Mouse (Mus musculus) midbrain, embryonic 13.5 days (tissue): ENCODE results near the gene Nodal. TPM values are rescaled to one million over a fixed set of nuclear protein-coding genes. Genes with fewer than 3 reads are reported as not detected.

Experiments
- ATAC-seq: fragments of 200-750 bp; cut with Nextera tagmentation; 2 replicates; pipeline ENCODE4 v1.8.0; 2017; ENCODE audit warnings: mild to moderate bottlenecking, moderate TSS enrichment, moderate library complexity
- H3K27ac ChIP-seq: fragments of 300-500 bp; sonication (generic); 2 replicates; pipeline ENCODE4 v1.5.1; 2015; ENCODE audit warnings: inconsistent platforms, mild to moderate bottlenecking, moderate library complexity
- H3K27me3 ChIP-seq: fragments of 300-500 bp; sonication (generic); 2 replicates; pipeline ENCODE4 v1.6.1; 2015; ENCODE audit warnings: mild to moderate bottlenecking, inconsistent platforms
- H3K36me3 ChIP-seq: fragments of 300-500 bp; sonication (generic); 2 replicates; pipeline ENCODE4 v1.6.1; 2015; ENCODE audit warnings: mild to moderate bottlenecking, inconsistent platforms
- H3K4me1 ChIP-seq: fragments of 300-500 bp; sonication (generic); replicated peaks from 2 replicates; pipeline ENCODE4 v1.6.1; 2015; ENCODE audit warnings: inconsistent platforms
- H3K4me2 ChIP-seq: fragments of 300-500 bp; sonication (generic); replicated peaks from 2 replicates; pipeline ENCODE4 v1.6.1; 2015; ENCODE audit warnings: moderate library complexity, mild to moderate bottlenecking, inconsistent platforms
- H3K4me3 ChIP-seq: fragments of 300-500 bp; sonication (generic); replicated peaks from 2 replicates; pipeline ENCODE4 v1.5.1; 2015; ENCODE audit warnings: mild to moderate bottlenecking, inconsistent platforms
- H3K9ac ChIP-seq: fragments of 300-500 bp; sonication (generic); replicated peaks from 2 replicates; pipeline ENCODE4 v1.6.1; 2015; ENCODE audit warnings: mild to moderate bottlenecking, inconsistent platforms
- H3K9me3 ChIP-seq: fragments of 300-500 bp; sonication (generic); 2 replicates; pipeline ENCODE4 v1.6.1; 2016; ENCODE audit warnings: mild to moderate bottlenecking, inconsistent platforms
- WGBS: fragments of 180-500 bp; shearing (Covaris S2); methylation state at CpG from one replicate; pipeline ENCODE4 v1.1.7; 2015; 5-methylcytosine and 5-hydroxymethylcytosine counted together
- polyA plus RNA-seq: library from polyadenylated mRNA; unstranded; fragments of >200 nt; fragmentation: Nextera tagmentation; extraction: Ambion mirVana; gene quantifications from 2 replicates; pipeline ENCODE4 v1.2.1, GENCODE M21; 2015

Gene Nodal
- not detected in 2 replicates for polyA plus RNA-seq

DNA sequence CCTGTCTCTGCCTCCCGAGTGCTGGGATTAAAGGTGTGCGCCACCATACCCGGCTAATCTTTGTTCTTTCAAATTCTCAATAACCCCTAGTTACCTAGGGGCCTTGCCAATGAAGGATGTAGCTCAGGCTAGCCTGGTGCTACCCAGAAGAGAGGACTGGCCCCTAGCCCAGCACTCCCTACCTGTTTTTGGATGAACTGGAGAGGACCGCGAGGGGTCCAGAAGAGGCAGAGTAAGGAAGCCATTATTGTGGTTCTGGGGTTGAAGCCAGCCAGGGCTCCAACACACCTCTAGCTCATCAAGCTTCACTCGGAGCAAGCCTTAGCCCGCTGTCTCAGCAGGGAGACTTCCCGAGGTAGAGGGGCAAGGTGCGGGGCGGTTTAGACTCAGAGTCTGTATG, at the start of gene Nodal:
TSS of gene Nodal (plus strand) at position 301 of the 400 bp plus-strand sequence.
- Histone ChIP-seq H3K4me3 (peak within 1 kb of the TSS; percentile 47), H3K36me3 (no peaks in the 10 kb centered on the region), H3K27me3 (peaks cover 55% of the 10 kb centered on the region), H3K27ac (no peak within 1 kb of the TSS), H3K9ac (peak within 1 kb of the TSS; percentile 59), H3K9me3 (no peaks in the 10 kb centered on the region), H3K4me1 (peaks cover 12% of the 10 kb centered on the region), H3K4me2 (peak within 1 kb of the TSS; percentile 79)
- peak; percentile 41; the same call in 1 of the 2 replicates for ATAC-seq
- WGBS: 28% methylated on average over 10 of the region's 10 CpGs

DNA sequence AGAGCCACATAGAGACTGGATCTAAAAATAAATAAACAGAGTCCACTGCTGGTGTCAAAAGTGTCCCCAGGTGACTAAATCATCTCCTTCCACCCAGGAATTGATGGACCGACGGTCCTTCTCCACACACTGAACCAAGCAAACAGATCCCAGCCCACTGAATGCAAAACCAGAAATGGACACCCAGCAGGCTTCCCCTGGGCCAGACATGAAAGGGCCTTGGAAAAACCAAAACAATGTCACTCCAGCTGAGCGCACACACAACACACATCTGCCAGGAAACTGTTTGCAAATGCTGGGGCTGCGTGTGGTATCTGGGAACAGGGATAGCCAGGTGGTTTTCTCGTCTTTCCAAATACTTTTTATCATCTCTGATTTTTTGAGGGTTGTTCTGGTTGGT, 48.0 kb upstream of the Nodal start:
- Histone ChIP-seq H3K4me1 (no peaks in the 10 kb centered on the region), H3K27ac (no peak overlapping the region), H3K9ac (no peak overlapping the region), H3K4me2 (no peak overlapping the region), H3K4me3 (no peak overlapping the region), H3K9me3 (0 out of 2 replicates have a peak, but pooled peaks cover 3% of the 10 kb centered on the region), H3K27me3 (no peaks in the 10 kb centered on the region), H3K36me3 (no peaks in the 10 kb centered on the region)
- WGBS: 62% methylated on average over 5 of the region's 5 CpGs
- ATAC-seq: no peak

DNA sequence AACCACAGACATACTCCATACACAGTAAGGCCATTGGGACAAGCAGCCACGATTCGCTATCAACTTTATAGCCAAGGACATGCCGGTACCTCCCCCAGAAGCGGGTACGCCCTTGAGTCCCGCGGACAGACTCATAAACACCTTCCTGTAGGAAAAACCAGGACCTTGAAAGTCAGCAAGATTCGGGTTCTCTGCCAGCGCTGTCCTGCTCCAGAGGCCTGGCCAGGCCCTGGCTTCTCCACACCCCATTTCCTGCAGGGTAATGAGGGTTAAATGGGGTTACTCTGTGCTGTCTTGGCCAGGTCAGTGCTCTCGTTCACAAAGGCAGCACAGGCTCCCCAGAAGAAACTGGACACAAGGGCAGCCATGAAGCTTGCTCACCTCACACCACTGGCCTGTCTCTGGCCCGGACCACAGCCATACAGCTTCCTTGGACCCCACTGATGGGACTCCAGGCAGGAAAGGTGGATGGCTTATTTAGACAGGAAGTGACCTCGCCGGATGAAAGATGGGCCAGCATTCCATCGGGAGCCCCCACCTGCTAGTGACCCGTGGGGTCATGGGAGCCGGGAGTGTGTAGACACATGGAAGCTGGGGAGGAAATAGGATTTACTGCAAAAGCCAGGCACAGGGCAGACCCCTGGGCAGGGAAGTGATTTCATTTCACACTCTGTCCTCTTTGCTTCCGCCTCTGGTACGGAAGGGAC, 47.3 kb upstream of the Nodal start:
- Histone ChIP-seq H3K4me2 (no peak overlapping the region), H3K27ac (no peak overlapping the region), H3K9ac (no peak overlapping the region), H3K27me3 (no peaks in the 10 kb centered on the region), H3K4me1 (no peaks in the 10 kb centered on the region), H3K9me3 (0 out of 2 replicates have a peak, but pooled peaks cover 3% of the 10 kb centered on the region), H3K36me3 (no peaks in the 10 kb centered on the region), H3K4me3 (no peak overlapping the region)
- ATAC-seq: no peak
- 77% methylated on average over 18 of the region's 18 CpGs for WGBS

DNA sequence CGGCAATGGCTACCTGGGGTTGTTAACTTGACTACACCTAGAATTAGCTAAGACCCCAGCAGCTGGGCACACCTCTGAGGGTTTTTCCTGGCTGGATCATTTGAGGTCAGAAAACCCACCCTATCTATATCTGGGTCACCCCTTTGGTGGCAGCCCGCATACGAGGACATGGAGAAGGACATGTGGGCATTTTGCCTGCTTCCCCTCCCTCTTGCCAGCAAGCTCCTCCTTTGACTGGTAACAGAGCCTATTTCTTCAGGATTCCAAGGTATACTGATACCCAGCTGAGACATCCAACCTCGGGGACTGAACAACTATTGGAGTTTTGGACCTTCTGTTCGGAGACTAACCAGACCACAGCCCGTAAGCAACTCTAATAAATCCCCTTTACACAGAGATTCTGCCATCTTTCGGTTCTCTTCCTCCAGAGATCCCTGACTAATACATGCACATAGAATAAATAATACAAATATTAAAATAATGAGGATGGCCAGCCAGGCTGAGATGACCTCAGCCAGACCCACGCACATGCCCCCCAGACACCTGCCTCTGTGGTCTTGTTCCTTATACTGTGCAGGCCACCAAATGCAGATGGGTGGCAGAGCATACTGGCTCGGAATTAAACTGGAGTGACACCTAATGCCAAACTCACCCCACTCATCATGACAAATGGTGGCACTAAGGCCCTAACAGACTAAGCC, 45.7 kb upstream of the Nodal start:
- no peak overlapping the region for H3K27ac ChIP-seq
- 82% methylated on average over 9 of the region's 9 CpGs for WGBS
- H3K9ac ChIP-seq: no peak overlapping the region
- H3K4me3 ChIP-seq: no peak overlapping the region
- H3K4me2 ChIP-seq: no peak overlapping the region
- H3K9me3 ChIP-seq: 0 out of 2 replicates have a peak, but pooled peaks cover 3% of the 10 kb centered on the region
- ATAC-seq: no peak
- no peaks in the 10 kb centered on the region for H3K36me3 ChIP-seq
- H3K4me1 ChIP-seq: no peaks in the 10 kb centered on the region
- no peaks in the 10 kb centered on the region for H3K27me3 ChIP-seq

DNA sequence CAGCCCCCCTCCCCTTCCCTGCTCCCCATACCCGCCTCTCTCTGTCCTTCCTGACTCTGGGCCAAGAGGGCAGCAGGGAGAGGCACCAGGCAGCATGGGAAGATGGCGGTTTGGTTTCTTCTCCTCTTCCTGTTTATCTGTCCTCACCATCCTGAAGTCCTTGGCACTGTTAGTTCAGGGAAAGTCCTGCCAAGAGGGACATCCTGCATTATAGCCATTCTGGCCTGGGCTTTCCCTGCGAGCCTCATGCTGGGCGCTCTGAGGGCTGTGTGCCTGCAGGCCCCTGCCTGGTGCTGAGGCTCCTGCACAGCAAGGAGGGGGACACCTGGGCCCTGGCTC, 45.2 kb upstream of the Nodal start:
- H3K27ac ChIP-seq: no peak overlapping the region
- no peak overlapping the region for H3K4me2 ChIP-seq
- no peaks in the 10 kb centered on the region for H3K4me1 ChIP-seq
- no peak for ATAC-seq
- H3K27me3 ChIP-seq: no peaks in the 10 kb centered on the region
- no peak overlapping the region for H3K9ac ChIP-seq
- H3K36me3 ChIP-seq: no peaks in the 10 kb centered on the region
- 0 out of 2 replicates have a peak, but pooled peaks cover 3% of the 10 kb centered on the region for H3K9me3 ChIP-seq
- 69% methylated on average over 4 of the region's 4 CpGs for WGBS
- no peak overlapping the region for H3K4me3 ChIP-seq

DNA sequence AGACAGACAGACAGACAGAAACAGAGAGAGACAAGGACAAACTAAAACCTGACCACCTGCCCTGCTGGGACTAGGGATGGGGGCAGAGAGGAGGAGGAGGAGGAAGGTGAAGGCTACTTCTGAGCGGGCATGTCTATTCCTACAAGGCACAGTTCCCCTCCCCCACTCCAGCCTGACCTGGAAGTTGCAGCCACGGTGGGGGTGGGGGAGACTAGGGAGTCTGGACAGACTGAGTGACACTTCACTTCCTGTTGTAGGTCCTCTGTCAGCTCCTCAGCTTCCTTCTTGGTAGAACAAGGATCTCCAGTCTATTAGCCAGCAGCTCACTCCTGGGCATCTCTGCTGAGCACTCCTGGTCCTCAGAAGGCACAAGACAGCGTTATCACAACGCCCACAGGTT, 43.7 kb upstream of the Nodal start:
- Histone ChIP-seq H3K4me3 (no peak overlapping the region), H3K4me1 (no peaks in the 10 kb centered on the region), H3K27ac (no peak overlapping the region), H3K9ac (no peak overlapping the region), H3K9me3 (0 out of 2 replicates have a peak, but pooled peaks cover 3% of the 10 kb centered on the region), H3K27me3 (no peaks in the 10 kb centered on the region), H3K36me3 (no peaks in the 10 kb centered on the region), H3K4me2 (no peak overlapping the region)
- 52% methylated on average over 4 of the region's 4 CpGs for WGBS
- no peak for ATAC-seq

DNA sequence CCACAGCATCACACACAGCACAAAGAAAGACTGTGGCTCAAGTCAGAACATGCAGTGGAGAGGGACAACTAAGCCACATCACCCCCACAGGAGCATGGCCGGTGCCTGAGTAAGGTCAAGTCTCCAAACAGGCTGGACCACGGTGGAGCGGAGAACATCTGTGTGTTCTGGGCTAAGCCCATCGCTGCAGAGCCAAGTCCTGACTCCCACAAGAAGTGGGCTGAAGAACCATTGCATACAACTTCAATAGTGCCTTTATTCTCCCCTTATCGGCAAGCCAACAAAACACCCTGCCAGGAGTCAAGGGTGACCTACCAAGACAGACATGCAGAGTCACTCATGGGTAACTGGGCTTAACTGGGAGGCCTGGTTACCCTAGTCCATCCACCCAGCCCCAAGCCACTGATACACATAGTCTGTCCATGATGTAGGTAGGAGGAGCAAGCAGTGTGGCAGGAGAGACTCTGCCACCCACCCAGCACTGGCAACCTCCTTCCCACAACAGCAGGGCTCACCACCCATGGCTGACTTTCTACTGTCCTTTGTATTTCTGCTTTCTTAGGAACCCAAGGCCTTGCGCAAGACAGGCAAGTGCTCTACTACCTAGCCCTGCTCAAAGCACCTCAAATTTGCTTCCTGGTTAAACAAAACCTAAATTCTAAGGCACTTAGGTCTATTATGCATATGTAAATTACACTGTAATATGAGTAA, 42.8 kb upstream of the Nodal start:
- H3K27me3 ChIP-seq: 0 out of 2 replicates have a peak, but pooled peaks cover under 1% of the 10 kb centered on the region
- ATAC-seq: no peak
- H3K9ac ChIP-seq: no peak overlapping the region
- H3K4me1 ChIP-seq: peaks cover 4% of the 10 kb centered on the region
- WGBS: 79% methylated on average over 6 of the region's 6 CpGs
- no peak overlapping the region for H3K27ac ChIP-seq
- 0 out of 2 replicates have a peak, but pooled peaks cover 3% of the 10 kb centered on the region for H3K9me3 ChIP-seq
- no peak overlapping the region for H3K4me3 ChIP-seq
- H3K4me2 ChIP-seq: no peak overlapping the region
- no peaks in the 10 kb centered on the region for H3K36me3 ChIP-seq

DNA sequence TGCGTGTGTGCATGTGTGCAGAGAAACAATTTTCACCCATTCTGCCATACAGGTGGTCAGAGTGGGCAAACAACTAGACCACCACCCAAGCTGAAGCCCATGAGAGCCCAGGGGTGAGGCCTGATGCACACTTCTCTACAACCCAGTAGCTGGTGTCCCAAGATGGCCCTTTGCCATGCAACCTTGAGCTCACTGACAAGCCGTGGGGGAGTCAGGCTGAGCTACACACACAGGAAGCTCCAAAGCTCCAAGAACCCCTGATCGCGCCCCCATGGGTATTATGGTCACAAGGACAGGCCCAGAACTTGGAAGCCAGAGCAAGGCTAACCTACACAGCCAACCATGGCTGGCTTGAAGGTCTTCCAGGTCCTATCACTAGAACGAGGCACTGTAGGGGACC, 39.7 kb upstream of the Nodal start:
- no peaks in the 10 kb centered on the region for H3K36me3 ChIP-seq
- 93% methylated on average over 5 of the region's 5 CpGs for WGBS
- H3K27ac ChIP-seq: no peak overlapping the region
- no peak overlapping the region for H3K4me3 ChIP-seq
- peaks cover 25% of the 10 kb centered on the region for H3K4me1 ChIP-seq
- H3K4me2 ChIP-seq: no peak overlapping the region
- H3K27me3 ChIP-seq: peaks cover 29% of the 10 kb centered on the region
- H3K9ac ChIP-seq: no peak overlapping the region
- 0 out of 2 replicates have a peak, but pooled peaks cover 3% of the 10 kb centered on the region for H3K9me3 ChIP-seq
- no peak for ATAC-seq

DNA sequence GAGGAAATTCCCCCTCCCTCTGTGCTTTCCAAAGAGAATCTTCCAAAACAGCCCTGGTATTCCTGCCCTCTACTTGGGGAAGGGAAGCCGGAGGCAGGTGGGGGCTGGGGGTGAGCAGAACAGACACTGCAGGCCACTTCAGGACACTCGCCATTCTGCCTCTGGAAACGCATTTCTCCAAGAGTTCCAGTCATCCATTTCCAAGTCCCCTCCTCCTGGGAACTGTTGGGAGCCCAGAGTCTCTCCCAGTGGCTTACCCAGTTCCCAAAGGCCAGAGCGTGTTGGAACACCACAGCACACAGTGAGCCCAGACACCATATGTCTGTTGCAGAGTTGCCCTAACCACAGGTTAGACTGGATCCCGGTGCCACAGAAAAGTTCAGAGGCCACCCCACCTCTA, 39.1 kb upstream of the Nodal start:
- 92% methylated on average over 5 of the region's 5 CpGs for WGBS
- no peaks in the 10 kb centered on the region for H3K36me3 ChIP-seq
- no peak overlapping the region for H3K4me3 ChIP-seq
- ATAC-seq: no peak
- peaks cover 28% of the 10 kb centered on the region for H3K4me1 ChIP-seq
- no peak overlapping the region for H3K9ac ChIP-seq
- H3K27me3 ChIP-seq: peaks cover 29% of the 10 kb centered on the region
- 0 out of 2 replicates have a peak, but pooled peaks cover 3% of the 10 kb centered on the region for H3K9me3 ChIP-seq
- no peak overlapping the region for H3K27ac ChIP-seq
- no peak overlapping the region for H3K4me2 ChIP-seq

DNA sequence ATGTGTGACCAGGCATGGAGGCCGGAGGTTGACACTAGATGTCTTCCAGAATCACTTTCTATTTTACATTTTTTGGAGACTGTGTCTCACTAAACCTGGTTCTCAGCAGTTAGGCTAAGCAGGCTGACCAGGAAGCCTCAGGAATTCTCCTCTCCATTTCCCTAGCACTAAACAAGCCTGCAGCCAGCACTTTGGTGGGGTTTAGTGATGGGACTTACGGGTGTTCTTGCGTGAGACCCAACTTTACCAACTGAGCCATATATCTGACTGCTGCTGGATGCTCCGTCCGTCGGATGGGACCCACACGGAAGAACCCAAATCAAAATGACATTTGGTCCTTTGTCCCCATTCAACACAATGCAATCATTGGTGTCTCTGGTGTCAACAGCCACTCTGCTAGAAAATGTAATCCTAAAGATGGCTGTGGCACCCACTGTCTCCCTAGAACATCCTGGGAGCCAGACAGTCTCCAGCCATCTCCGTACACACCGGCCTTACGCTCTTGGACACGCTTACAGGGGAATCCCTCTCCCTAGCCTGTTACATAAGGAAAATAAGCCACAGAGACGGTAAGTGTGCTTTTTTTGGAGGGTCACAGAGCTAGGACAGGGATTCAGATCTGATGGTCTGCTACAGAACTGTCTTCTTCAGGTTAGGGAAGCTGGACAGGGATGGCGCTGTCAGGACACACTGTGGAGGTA, 38.3 kb upstream of the Nodal start:
- peak overlapping the region; percentile 5; the same call in 1 of the 2 replicates for H3K27ac ChIP-seq
- H3K9ac ChIP-seq: no peak overlapping the region
- no peaks in the 10 kb centered on the region for H3K9me3 ChIP-seq
- no peak overlapping the region for H3K4me3 ChIP-seq
- H3K27me3 ChIP-seq: peaks cover 29% of the 10 kb centered on the region
- H3K4me2 ChIP-seq: peak overlapping the region; percentile 89
- WGBS: 87% methylated on average over 13 of the region's 13 CpGs
- ATAC-seq: no peak
- no peaks in the 10 kb centered on the region for H3K36me3 ChIP-seq
- peaks cover 35% of the 10 kb centered on the region for H3K4me1 ChIP-seq

DNA sequence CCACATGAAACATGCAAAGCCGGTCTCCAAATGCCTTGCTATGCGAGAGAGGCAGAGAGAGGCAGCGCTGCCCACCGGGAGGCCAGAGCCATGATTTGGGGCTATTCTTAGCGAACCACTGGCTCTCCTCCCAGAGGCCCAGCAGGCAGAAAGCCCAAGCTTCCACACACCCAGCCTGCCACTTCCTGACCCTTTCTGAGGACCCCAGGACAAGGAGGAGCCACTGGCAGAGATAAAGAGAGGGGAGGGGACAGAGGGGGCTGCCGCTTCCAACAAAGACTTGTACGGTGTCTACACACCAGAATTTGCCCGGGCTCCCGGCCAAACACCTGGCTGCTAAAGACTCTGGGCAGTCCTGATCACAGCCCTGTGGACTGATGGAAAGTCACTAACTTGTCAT, 37.6 kb upstream of the Nodal start:
- Histone ChIP-seq H3K27ac (peak overlapping the region; percentile 15; the same call in 1 of the 2 replicates), H3K36me3 (no peaks in the 10 kb centered on the region), H3K4me2 (peak overlapping the region; percentile 89), H3K27me3 (peaks cover 29% of the 10 kb centered on the region), H3K9me3 (no peaks in the 10 kb centered on the region), H3K9ac (no peak overlapping the region; the same call in 1 of the 2 replicates), H3K4me3 (no peak overlapping the region), H3K4me1 (peaks cover 35% of the 10 kb centered on the region)
- ATAC-seq: no peak
- WGBS: 9% methylated on average over 9 of the region's 9 CpGs
